Mouse (Mus musculus): Measurements from ENCODE around the gene Prok1.
A peak's percentile ranks its signal among the peaks of the same experiment; 100 is the strongest.

Gene Prok1

GRCm38 (mm10) chr3:107239607-107240006, at the start of gene Prok1:
Gene Prok1 (minus strand): TSS chr3:107239707.
- no peak for DNase-seq

GRCm38 (mm10) chr3:107287346-107287745, 47.8 kb upstream of the Prok1 start:
- DNase-seq = peak; percentile 64

GRCm38 (mm10) chr3:107286123-107286522, 46.6 kb upstream of the Prok1 start:
- DNase-seq = peak; percentile 72

DNA sequence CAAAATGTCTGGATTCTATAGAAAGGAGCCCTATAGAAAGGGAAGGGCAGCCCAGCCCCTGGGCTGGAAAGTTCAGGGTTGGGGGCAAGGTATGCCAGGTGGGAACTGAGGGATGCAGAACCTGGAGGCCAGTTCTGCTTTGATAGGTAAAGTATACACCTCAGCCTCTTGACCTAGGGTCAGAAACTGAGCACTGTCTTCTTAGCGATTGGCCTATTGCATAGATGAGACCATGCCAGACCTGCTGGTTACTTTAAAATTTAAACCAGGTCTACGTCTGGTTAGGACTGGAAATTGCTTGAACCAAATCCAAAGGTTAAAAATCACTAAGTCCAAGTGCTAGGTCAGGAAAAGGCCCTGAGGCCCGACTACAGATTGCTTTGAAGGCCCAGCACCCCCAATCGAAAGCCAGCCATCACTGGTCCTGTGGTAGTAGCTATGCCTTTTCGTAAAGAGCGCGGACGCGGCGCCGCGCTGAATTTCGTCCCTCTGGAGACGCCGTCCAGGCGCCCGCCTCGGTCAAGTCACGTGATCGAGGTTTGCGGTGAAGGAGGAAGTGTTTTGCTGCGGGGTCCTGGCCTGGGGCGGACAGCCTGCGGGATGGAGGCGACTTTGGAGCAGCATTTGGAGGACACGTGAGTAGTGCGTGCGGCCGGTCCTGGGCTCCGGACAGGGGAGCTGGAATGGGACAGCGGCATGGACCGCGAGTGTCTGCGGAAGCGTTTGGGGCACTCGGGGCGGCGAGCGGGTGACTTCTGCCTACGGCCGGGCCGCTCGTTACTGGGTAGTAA, 39.2 kb upstream of the Prok1 start, which contains the start of gene Lamtor5:
TSS of gene Lamtor5 (plus strand) at position 380 of the 791 bp plus-strand sequence.
- DNase-seq = peak; percentile 99

GRCm38 (mm10) chr3:107276626-107277025, 37.1 kb upstream of the Prok1 start:
- DNase-seq = no peak

DNA sequence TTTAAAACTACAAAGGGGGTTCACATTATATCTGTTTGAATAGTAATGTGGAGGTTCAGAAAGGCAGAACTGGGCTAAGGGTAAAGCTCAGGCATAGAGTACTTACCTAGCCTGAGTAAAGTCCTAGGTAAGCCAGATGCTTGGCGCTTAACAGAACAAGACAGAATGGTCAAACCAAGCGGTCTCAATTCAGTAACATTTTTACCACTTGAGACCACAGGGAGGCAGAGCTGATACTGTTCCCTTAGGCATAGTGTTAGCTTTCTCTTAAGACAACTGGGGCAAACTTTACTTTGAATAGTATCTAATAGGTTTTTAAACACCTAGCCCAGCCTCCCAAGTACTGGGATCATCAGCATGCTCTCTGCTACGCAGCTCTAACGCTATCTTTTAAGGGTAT, 36.5 kb upstream of the Prok1 start:
- DNase-seq = no peak

GRCm38 (mm10) chr3:107275351-107275750, 35.8 kb upstream of the Prok1 start:
- DNase-seq = peak; percentile 92

- peak; percentile 94 for DNase-seq
Observed at GRCm38 (mm10) chr3:107273820-107274219, 34.3 kb upstream of the Prok1 start.

DNA sequence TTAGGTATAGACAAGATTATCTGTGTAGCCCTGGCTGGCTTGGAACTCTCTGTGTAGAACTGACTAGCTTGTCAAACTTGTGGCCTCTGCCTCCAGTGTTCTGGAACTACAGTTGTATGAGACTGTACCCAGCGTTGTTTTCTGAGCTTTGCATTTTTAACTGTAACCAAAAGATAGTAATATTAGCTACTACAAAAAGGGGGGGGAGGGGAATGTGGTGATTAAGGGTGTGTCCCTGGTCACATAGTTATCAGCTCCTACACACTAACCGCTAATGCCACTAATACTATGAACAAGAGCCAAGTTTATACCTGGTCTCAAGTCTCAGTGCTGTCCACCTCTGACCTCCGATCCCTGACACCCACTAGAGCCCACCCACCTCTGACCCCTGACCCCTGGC, 32.9 kb upstream of the Prok1 start:
- DNase-seq = no peak

DNA sequence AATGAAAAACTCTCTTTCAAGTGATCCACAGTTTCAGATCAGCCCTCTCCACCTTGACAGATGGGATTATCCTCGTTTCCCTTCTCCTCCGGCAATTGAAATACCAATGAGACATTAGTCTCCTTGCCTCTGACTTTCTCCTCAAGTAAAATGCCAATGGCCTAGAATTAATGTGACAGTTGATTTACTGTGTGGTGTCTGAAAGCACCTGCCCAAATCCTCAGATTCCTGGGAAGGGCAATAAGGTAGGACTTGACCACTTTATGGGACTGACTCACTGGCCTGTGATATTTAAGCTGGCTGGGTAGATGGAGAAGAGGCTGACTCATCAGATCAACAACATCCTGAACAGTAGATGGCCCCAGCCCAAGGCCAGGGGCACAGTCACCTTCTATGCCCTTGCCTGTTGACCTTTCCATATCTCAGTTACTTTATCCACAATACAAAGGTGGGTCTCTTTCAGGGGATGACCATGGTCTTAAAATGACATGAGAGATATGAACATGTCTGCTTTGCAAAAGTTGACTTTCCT, 27.4 kb upstream of the Prok1 start:
- no peak for DNase-seq

- DNase-seq = peak; percentile 92
Observed at GRCm38 (mm10) chr3:107261851-107262165, 22.3 kb upstream of the Prok1 start.

- DNase-seq = peak; percentile 95
Observed at GRCm38 (mm10) chr3:107260956-107261850, 21.7 kb upstream of the Prok1 start.

GRCm38 (mm10) chr3:107257924-107258323, 18.4 kb upstream of the Prok1 start:
- no peak for DNase-seq

DNA sequence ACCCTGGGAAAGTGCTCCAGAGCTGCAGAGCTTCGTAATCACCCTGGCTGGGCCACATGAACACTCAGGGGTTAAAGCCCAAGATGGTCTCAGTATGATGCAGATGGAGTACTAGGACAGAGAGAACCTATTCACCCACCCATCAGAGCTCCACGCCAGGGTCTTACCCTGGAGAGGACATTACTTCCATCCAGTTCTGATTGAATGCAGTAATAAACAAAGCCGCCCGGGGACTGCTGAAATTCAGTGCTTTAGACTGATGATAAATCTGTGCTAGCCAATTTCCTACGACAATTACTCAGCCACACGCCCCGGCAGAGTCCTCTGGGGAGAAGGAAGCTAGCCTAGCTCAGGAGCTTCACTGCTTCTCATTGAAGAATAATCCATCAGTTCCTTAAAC, 17.2 kb upstream of the Prok1 start:
- DNase-seq = peak; percentile 88

DNA sequence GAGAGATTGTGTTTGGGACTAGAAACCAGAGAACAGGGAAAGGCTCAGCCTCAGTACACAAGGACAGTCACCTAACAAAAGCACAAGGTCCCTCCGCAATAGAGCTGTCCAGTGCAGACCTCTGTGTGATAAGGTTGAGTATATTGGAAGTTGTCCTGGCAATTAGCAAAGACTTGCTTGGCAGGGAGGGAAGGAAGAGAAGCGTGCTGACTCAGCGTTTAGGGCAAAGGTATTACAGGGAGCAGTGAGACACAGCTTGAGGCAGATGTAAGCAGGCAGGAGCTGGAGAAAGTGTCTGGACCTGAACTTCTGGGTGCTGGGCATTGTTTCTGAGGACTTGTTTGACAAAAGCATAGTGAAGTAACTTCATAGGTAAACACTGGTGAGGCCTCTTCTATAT, 16.5 kb upstream of the Prok1 start:
- peak; percentile 76 for DNase-seq

- DNase-seq = no peak
Observed at GRCm38 (mm10) chr3:107253925-107254324, 14.4 kb upstream of the Prok1 start.

GRCm38 (mm10) chr3:107252035-107252434, 12.5 kb upstream of the Prok1 start:
- DNase-seq = peak; percentile 98

DNA sequence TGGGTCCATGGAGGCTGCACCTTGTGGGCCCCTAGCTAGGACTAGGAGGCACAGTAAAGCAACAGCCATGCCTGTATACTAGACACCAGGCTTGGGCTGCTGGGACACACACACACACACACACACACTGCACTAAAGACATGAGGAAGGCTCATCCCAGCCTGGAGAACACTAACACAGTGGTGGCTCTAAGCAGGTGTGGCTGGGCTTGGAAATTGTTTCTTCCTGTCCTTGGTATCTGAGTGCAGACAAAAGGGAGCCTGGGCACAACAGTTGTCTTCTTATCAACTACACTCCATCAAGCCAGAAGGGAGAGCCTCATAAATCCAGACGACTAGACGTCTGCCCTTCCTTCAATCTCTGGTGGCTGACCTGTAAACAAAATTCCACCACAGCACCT, 10.8 kb upstream of the Prok1 start:
- DNase-seq = no peak

- DNase-seq = no peak
Observed at GRCm38 (mm10) chr3:107249042-107249441, 9.5 kb upstream of the Prok1 start.

GRCm38 (mm10) chr3:107246876-107247275, 7.4 kb upstream of the Prok1 start:
- DNase-seq = no peak

DNA sequence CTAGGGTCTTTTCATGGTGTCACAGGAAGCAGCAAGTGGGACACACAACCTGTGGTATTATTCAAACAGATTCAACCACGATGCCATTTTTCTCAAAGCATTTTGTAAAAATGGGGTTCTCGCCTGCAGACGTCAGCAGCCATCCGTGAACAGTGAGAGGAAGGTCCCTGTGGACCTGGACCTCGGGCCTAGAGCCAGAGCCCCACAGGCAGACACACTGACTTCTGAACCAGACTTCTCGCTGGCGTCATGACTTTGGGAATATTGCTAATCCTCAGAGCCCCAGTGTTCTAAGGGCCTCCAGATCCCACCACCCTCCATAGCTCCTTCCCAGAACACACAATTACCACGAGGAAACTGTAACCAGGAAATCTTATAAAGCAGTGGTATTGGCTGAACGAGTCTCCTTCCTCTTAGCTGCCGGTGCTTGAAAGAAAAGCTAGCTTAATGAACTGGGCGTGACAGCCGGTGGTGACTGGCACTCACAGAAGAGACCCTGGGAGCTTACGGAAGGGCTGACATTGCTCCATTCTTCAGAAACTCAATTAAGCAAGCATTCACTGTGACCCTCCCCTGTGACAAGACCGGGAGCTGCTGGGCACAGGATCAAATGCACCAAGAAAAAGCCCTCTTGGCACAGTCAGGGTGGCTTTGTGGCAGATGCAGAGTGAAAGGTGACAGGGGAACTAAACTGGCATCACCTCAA, 2.0 kb upstream of the Prok1 start:
- DNase-seq = no peak

DNA sequence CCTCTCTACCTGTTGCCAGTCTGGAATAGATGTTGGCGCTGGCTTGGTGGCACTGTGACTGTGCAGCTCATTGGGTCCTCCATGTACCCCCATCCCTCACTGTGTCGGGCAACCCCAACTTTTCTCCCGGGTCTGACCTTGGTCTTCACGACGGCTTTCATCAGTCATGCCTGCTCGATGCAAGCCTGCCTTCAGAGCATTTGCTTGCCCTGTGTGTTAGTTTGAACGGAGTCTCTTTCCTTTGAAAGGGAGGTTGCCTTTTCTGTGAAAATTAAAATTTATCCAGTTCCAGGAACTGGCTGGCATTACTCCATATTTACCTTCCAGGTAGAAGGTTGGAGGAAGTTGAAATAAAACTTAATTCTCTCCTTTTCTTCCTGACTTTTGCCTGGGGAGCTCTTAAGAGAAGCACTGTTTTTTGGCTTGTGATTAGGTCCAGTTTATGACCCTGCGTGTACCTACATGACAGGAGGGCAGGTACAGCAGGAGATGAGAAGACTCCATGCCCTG, 981 bp downstream of the Prok1 start:
- no peak for DNase-seq

GRCm38 (mm10) chr3:107238051-107238450, 1.5 kb downstream of the Prok1 start:
- DNase-seq = no peak

Measured in heart, adult 11 months (tissue).